Mouse (Mus musculus) liver, adult 2 months (tissue): ENCODE measurements around the gene Mrc2.

Experiments used
- CTCF ChIP-seq: fragments of 200-500 bp; IDR thresholded peaks from 2 replicates; pipeline ENCODE4 v1.5.1; 2011; ENCODE audit warnings: low read depth, low read length, control low read depth
- POLR2A ChIP-seq: fragments of 200-500 bp; IDR thresholded peaks from 2 replicates; pipeline ENCODE4 v1.6.1; 2011; ENCODE audit warnings: low read length, control low read depth; ENCODE audit not compliant: insufficient read depth; ENCODE audit errors: extremely low read depth

- TF ChIP-seq CTCF (no peak), POLR2A (no peak)
Measured at GRCm38 (mm10) chr11:105246369-105246768, 46.1 kb upstream of the Mrc2 start.
